Mouse (Mus musculus): Measurements from ENCODE around the gene Irak1. TPM values are rescaled to one million over a fixed set of nuclear protein-coding genes. Genes with fewer than 3 reads are reported as not detected.

Irak1 gene
- 80.8 and 94.9 TPM in 2 replicates for polyA plus RNA-seq (2012; rRNA removed)

- peak within 1 kb of the TSS; percentile 99 for H3K27ac ChIP-seq (ENCODE audit: insufficient read depth, low read length)
- TF ChIP-seq CTCF (IDR thresholded peaks at IDR 0.05; ENCODE audit: extremely low read depth, insufficient read depth, low read length) = peak; percentile 26; the same call in 1 of the 2 replicates
- 0 out of 2 replicates have a peak, but pooled peaks have one; percentile 8 for TF ChIP-seq POLR2A (IDR thresholded peaks at IDR 0.05; ENCODE audit: extremely low read depth, insufficient read depth, low read length)
- peaks cover 2% of the 10 kb centered on the region; the same call in 1 of the 2 replicates for H3K4me1 ChIP-seq (ENCODE audit: control insufficient read depth, insufficient read depth, low read length)
- H3K4me3 ChIP-seq (ENCODE audit: insufficient read depth, low read length) = peak within 1 kb of the TSS; percentile 99
These were observed at the start of gene Irak1 for GRCm38 (mm10) chrX:74023188-74024049. Gene Irak1, minus strand, starts transcription at chrX:74023918.

- no peak for TF ChIP-seq CTCF (IDR thresholded peaks at IDR 0.05; ENCODE audit: extremely low read depth, insufficient read depth, low read length)
- TF ChIP-seq POLR2A (IDR thresholded peaks at IDR 0.05; ENCODE audit: extremely low read depth, insufficient read depth, low read length) = no peak
- H3K4me1 ChIP-seq (ENCODE audit: control insufficient read depth, insufficient read depth, low read length) = no peaks in the 10 kb centered on the region
- H3K4me3 ChIP-seq (ENCODE audit: insufficient read depth, low read length) = no peak overlapping the region
- H3K27ac ChIP-seq (ENCODE audit: insufficient read depth, low read length) = no peak overlapping the region
These were observed 47.1 kb upstream of the Irak1 start for GRCm38 (mm10) chrX:74070794-74071193.

GRCm38 (mm10) chrX:74067891-74068290 is 44.2 kb upstream of the Irak1 start:
- Histone ChIP-seq H3K4me1 (ENCODE audit: control insufficient read depth, insufficient read depth, low read length) (no peaks in the 10 kb centered on the region), H3K4me3 (ENCODE audit: insufficient read depth, low read length) (no peak overlapping the region)

GRCm38 (mm10) chrX:74045107-74045506 is 21.4 kb upstream of the Irak1 start:
- H3K4me3 ChIP-seq (ENCODE audit: insufficient read depth, low read length) = no peak overlapping the region
- TF ChIP-seq POLR2A (IDR thresholded peaks at IDR 0.05; ENCODE audit: extremely low read depth, insufficient read depth, low read length) (no peak), CTCF (IDR thresholded peaks at IDR 0.05; ENCODE audit: extremely low read depth, insufficient read depth, low read length) (no peak)
- H3K4me1 ChIP-seq (ENCODE audit: control insufficient read depth, insufficient read depth, low read length) = peaks cover 2% of the 10 kb centered on the region; the same call in 1 of the 2 replicates
- H3K27ac ChIP-seq (ENCODE audit: insufficient read depth, low read length) = no peak overlapping the region

More at GRCm38 (mm10) chrX:74067891-74068290, 44.2 kb upstream of the Irak1 start:
- no peak overlapping the region for H3K27ac ChIP-seq (ENCODE audit: insufficient read depth, low read length)
- TF ChIP-seq POLR2A (IDR thresholded peaks at IDR 0.05; ENCODE audit: extremely low read depth, insufficient read depth, low read length) (no peak), CTCF (IDR thresholded peaks at IDR 0.05; ENCODE audit: extremely low read depth, insufficient read depth, low read length) (no peak)

GRCm38 (mm10) chrX:74037702-74038375 is 14.1 kb upstream of the Irak1 start:
- no peak overlapping the region for H3K27ac ChIP-seq (ENCODE audit: insufficient read depth, low read length)
- no peak for TF ChIP-seq CTCF (IDR thresholded peaks at IDR 0.05; ENCODE audit: extremely low read depth, insufficient read depth, low read length)
- no peak for TF ChIP-seq POLR2A (IDR thresholded peaks at IDR 0.05; ENCODE audit: extremely low read depth, insufficient read depth, low read length)
- H3K4me3 ChIP-seq (ENCODE audit: insufficient read depth, low read length) = no peak overlapping the region
- H3K4me1 ChIP-seq (ENCODE audit: control insufficient read depth, insufficient read depth, low read length) = no peaks in the 10 kb centered on the region

GRCm38 (mm10) chrX:74030000-74030399 is 6.3 kb upstream of the Irak1 start:
- H3K4me1 ChIP-seq (ENCODE audit: control insufficient read depth, insufficient read depth, low read length) = peaks cover 2% of the 10 kb centered on the region; the same call in 1 of the 2 replicates
- H3K27ac ChIP-seq (ENCODE audit: insufficient read depth, low read length) = no peak overlapping the region
- TF ChIP-seq POLR2A (IDR thresholded peaks at IDR 0.05; ENCODE audit: extremely low read depth, insufficient read depth, low read length) (no peak), CTCF (IDR thresholded peaks at IDR 0.05; ENCODE audit: extremely low read depth, insufficient read depth, low read length) (no peak)
- H3K4me3 ChIP-seq (ENCODE audit: insufficient read depth, low read length) = no peak overlapping the region

GRCm38 (mm10) chrX:74022795-74023187 is 927 bp downstream of the Irak1 start:
- TF ChIP-seq CTCF (IDR thresholded peaks at IDR 0.05; ENCODE audit: extremely low read depth, insufficient read depth, low read length) (no peak), POLR2A (IDR thresholded peaks at IDR 0.05; ENCODE audit: extremely low read depth, insufficient read depth, low read length) (no peak)
- no peak overlapping the region for H3K27ac ChIP-seq (ENCODE audit: insufficient read depth, low read length)
- H3K4me3 ChIP-seq (ENCODE audit: insufficient read depth, low read length) = peak overlapping the region; percentile 99
- peaks cover 2% of the 10 kb centered on the region; the same call in 1 of the 2 replicates for H3K4me1 ChIP-seq (ENCODE audit: control insufficient read depth, insufficient read depth, low read length)

GRCm38 (mm10) chrX:74014597-74014996 is 9.1 kb downstream of the Irak1 start:
- no peak for TF ChIP-seq POLR2A (IDR thresholded peaks at IDR 0.05; ENCODE audit: extremely low read depth, insufficient read depth, low read length)
- TF ChIP-seq CTCF (IDR thresholded peaks at IDR 0.05; ENCODE audit: extremely low read depth, insufficient read depth, low read length) = no peak
- Histone ChIP-seq H3K27ac (ENCODE audit: insufficient read depth, low read length) (no peak overlapping the region), H3K4me3 (ENCODE audit: insufficient read depth, low read length) (no peak overlapping the region), H3K4me1 (ENCODE audit: control insufficient read depth, insufficient read depth, low read length) (no peaks in the 10 kb centered on the region)

GRCm38 (mm10) chrX:74008063-74008462 is 15.7 kb downstream of the Irak1 start:
- Histone ChIP-seq H3K4me3 (ENCODE audit: insufficient read depth, low read length) (no peak overlapping the region), H3K4me1 (ENCODE audit: control insufficient read depth, insufficient read depth, low read length) (no peaks in the 10 kb centered on the region), H3K27ac (ENCODE audit: insufficient read depth, low read length) (no peak overlapping the region)
- no peak for TF ChIP-seq POLR2A (IDR thresholded peaks at IDR 0.05; ENCODE audit: extremely low read depth, insufficient read depth, low read length)
- TF ChIP-seq CTCF (IDR thresholded peaks at IDR 0.05; ENCODE audit: extremely low read depth, insufficient read depth, low read length) = no peak
